In the genomic region with DNA sequence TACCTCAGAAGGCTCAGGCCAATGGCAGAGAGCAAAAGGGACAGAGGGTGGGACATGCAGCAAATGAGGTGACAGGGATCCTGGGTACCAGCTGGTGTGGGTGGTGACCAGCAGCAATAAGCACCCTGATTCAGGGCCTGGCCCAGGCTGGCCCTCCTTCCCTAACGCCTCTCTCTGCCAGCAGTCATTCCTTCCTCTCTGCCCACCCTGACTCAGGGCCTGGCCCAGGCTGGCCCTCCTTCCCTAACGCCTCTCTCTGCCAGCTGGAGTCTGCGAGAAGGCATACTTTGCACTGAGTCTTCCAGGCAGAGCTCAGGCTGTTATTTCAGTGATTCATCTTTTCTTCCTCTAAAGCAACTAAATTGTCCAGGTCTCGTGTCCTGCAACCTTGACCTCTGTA, we compare ENCODE assay signal across 9 mouse cellular contexts. TPM values are rescaled to one million over a fixed set of nuclear protein-coding genes. Genes with fewer than 3 reads are reported as not detected.
DNase-seq lines count a peak whose midpoint lies in the region; ATAC-seq and TF ChIP-seq lines count a peak whose summit lies in the region.
"Had no signal": no experiment of that assay in that cellular context is flagged by ENCODE, and none has a peak within 500 bp of the region (broad histone marks: within the 10 kb centered on the region; RNA-seq: fewer than 3 reads in every experiment).

No protein-coding gene starts in this region.

- no peak for TF ChIP-seq POLR2A in brain, embryonic 14.5 days (IDR thresholded peaks at IDR 0.05; ENCODE audit: borderline replicate concordance, extremely low read depth, insufficient read depth, insufficient read length, poor library complexity, severe bottlenecking)
- no peak for TF ChIP-seq POLR2A in small intestine, adult 2 months (IDR thresholded peaks at IDR 0.05; ENCODE audit: low read depth, low read length)

- peak; percentile 39 to 54 for DNase-seq in layer of hippocampus, postnatal 36 days
- DNase-seq in layer of hippocampus, postnatal 25 days (ENCODE audit: extremely low spot score in 1 of 2, low spot score in 1 of 2), result no peak
- DNase-seq in brain, embryonic 14.5 days (ENCODE audit: low read depth), result peak; percentile 31
- DNase-seq in gastrocnemius, adult 18-20 months (ENCODE audit: low spot score), result peak; percentile 57
- no peak for DNase-seq in thymus, postnatal 25 days
- DNase-seq in c-Kit-positive CD71-positive TER-119-positive erythroid progenitor cells, embryonic 14.5 days (ENCODE audit: low spot score), result no peak

- H3K9ac ChIP-seq in hindbrain, embryonic 16.5 days (ENCODE audit: low read depth, low read length), result no peak overlapping the region
- H3K9ac ChIP-seq: embryonic facial prominence, embryonic 15.5 days had no signal

- TF ChIP-seq CTCF in brain, embryonic 14.5 days (IDR thresholded peaks at IDR 0.05; ENCODE audit: borderline replicate concordance, extremely low read depth, insufficient read depth, insufficient read length), result no peak
- no peak for TF ChIP-seq CTCF in small intestine, adult 2 months (IDR thresholded peaks at IDR 0.05; ENCODE audit: extremely low read depth, insufficient read length, insufficient replicate concordance, low read depth, low read length)

- peak; percentile 65 for ATAC-seq in hindbrain, embryonic 16.5 days

- no peaks in the 10 kb centered on the region for H3K36me3 ChIP-seq in hindbrain, embryonic 16.5 days (ENCODE audit: control insufficient read depth, insufficient read depth, low read length)
- H3K36me3 ChIP-seq in small intestine, adult 2 months (ENCODE audit: control insufficient read depth, insufficient read depth, low read length), result no peaks in the 10 kb centered on the region
- H3K36me3 ChIP-seq: embryonic facial prominence, embryonic 15.5 days had no signal

- H3K4me3 ChIP-seq in hindbrain, embryonic 16.5 days (ENCODE audit: low read length), result no peak overlapping the region
- H3K4me3 ChIP-seq in small intestine, adult 2 months (ENCODE audit: low read depth, low read length), result no peak overlapping the region
- H3K4me3 ChIP-seq: embryonic facial prominence, embryonic 15.5 days had no signal

- H3K4me1 ChIP-seq in hindbrain, embryonic 16.5 days (ENCODE audit: control insufficient read depth, insufficient read depth, low read depth, low read length), result peaks cover 27% of the 10 kb centered on the region
- H3K4me1 ChIP-seq in small intestine, adult 2 months (ENCODE audit: control insufficient read depth, insufficient read depth, insufficient read length, low read length), result peaks cover 3% of the 10 kb centered on the region; the same call in 1 of the 2 replicates

- no peak overlapping the region for H3K4me2 ChIP-seq in hindbrain, embryonic 16.5 days (ENCODE audit: low read length)
- H3K4me2 ChIP-seq: embryonic facial prominence, embryonic 15.5 days had no signal

- 50% methylated on average over 4 of the region's 4 CpGs for WGBS in hindbrain, embryonic 16.5 days
- WGBS in small intestine, adult 2 months, result 39% methylated on average over 4 of the region's 4 CpGs

- H3K27me3 ChIP-seq in hindbrain, embryonic 16.5 days (replicated peaks; ENCODE audit: control insufficient read depth, insufficient read depth, low read length), result no peaks in the 10 kb centered on the region
- H3K27me3 ChIP-seq in small intestine, adult 2 months (ENCODE audit: control insufficient read depth, insufficient read depth, low read length), result no peaks in the 10 kb centered on the region
- H3K27me3 ChIP-seq: embryonic facial prominence, embryonic 15.5 days had no signal

- peak overlapping the region; percentile 70; the same call in 1 of the 2 replicates for H3K27ac ChIP-seq in hindbrain, embryonic 16.5 days (ENCODE audit: low read depth, low read length)
- H3K27ac ChIP-seq in small intestine, adult 2 months (ENCODE audit: insufficient read depth, low read depth, low read length), result peak overlapping the region; percentile 31; the same call in 1 of the 2 replicates
- H3K27ac ChIP-seq: embryonic facial prominence, embryonic 15.5 days had no signal

- H3K9me3 ChIP-seq in hindbrain, embryonic 16.5 days (ENCODE audit: control insufficient read depth, low read length), result no peaks in the 10 kb centered on the region
- H3K9me3 ChIP-seq: embryonic facial prominence, embryonic 15.5 days had no signal

RNA-seq across cellular contexts. Expression of gene Efr3b, which starts 31.5 kb away (rescaled TPM):
- 10 to 100 TPM; 89.9 to 91.7 TPM for total RNA-seq in layer of hippocampus, postnatal 36 days (2021)
- total RNA-seq in layer of hippocampus, postnatal 25 days (2021), result 10 to 100 TPM; 85.6 to 91.8 TPM
- 41.6 and 65.6 TPM in 2 replicates for polyA plus RNA-seq in brain, embryonic 14.5 days (2012; rRNA removed)
- 1 to 10 TPM; 3.3 to 5.6 TPM for total RNA-seq in gastrocnemius, adult 18-20 months (2021)
- 34.2 and 39.0 TPM in 2 replicates for polyA plus RNA-seq in hindbrain, embryonic 16.5 days (2015; fragmentation: Nextera tagmentation; extraction: Ambion mirVana)
- 10.8 and 21.4 TPM in 2 replicates for polyA plus RNA-seq in small intestine, adult 2 months (2012; rRNA removed)

RNA-seq across cellular contexts. Expression of gene Pomc, which starts 52.4 kb away (rescaled TPM):
- total RNA-seq in layer of hippocampus, postnatal 36 days (2021), result 1 to 10 TPM; 1.5 to 1.9 TPM
- 1 to 10 TPM; 3.0 to 3.2 TPM for total RNA-seq in layer of hippocampus, postnatal 25 days (2021)
- polyA plus RNA-seq in brain, embryonic 14.5 days (2012; rRNA removed), result 4.9 and 6.0 TPM in 2 replicates
- not detected for total RNA-seq in gastrocnemius, adult 18-20 months (2021)
- 3.4 and 3.9 TPM in 2 replicates for polyA plus RNA-seq in hindbrain, embryonic 16.5 days (2015; fragmentation: Nextera tagmentation; extraction: Ambion mirVana)
- polyA plus RNA-seq in small intestine, adult 2 months (2012; rRNA removed), result 0.10 and 0.20 TPM in 2 replicates

Comparison
In these comparisons a context has a peak if more than half of its experiments do, and no peak if none do; other contexts are left out.
1. DNase-seq: peak in layer of hippocampus, postnatal 36 days (2 of 2), brain, embryonic 14.5 days (single experiment) and gastrocnemius, adult 18-20 months (single experiment); none in layer of hippocampus, postnatal 25 days (0 of 2), thymus, postnatal 25 days (single experiment) and c-Kit-positive CD71-positive TER-119-positive erythroid progenitor cells, embryonic 14.5 days (single experiment).
2. RNA of gene Efr3b, which starts 31.5 kb away (total RNA-seq): 85.6 to 91.8 TPM in layer of hippocampus, postnatal 25 days and 89.9 to 91.7 TPM in layer of hippocampus, postnatal 36 days; 3.3 to 5.6 TPM in gastrocnemius, adult 18-20 months; every median in the first group is over 10 times any median in the second.